Mouse (Mus musculus): ENCODE measurements at regions not wholly inside any gene's neighbourhood (a gene's known extent, or its start where the extent isn't known, plus 50 kb on each side); places are given as distances from the start of the nearest gene placed in this dataset.

DNA sequence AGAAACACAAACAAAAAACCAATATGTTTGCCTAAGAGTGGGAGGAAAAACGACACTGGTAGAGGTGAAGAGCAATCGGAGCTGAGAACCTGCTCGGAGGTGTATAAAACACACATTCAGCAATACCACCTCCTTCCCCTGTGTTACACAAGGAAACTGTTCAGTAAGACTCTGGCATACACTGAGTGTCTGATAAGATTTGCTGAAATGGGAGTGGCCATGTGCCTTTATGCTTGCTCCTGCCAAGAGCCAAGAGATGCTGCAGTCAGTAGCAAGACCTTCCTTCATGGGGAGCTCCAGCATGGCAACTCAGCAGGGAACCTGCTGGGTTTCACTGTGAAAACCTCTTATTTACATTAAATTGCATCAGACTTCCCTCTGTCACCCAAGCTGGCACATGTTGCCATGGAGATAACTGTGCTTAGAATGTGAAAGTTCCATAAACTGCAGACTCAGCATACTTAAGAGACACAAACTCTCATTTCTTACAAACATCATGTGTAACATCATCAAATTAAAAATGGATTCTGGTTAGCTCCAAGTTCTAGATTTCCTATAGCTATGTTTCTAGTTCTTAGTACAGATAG lies 624.7 kb upstream of the Arpp21 start:
- ATAC-seq (ENCODE audit: low read depth), result no peak
- H3K36me3 ChIP-seq (ENCODE audit: control insufficient read depth, insufficient read depth, low read length), result no peaks in the 10 kb centered on the region
- no peaks in the 10 kb centered on the region for H3K4me1 ChIP-seq (replicated peaks; ENCODE audit: control insufficient read depth, insufficient read depth, low read length)
- H3K4me2 ChIP-seq (ENCODE audit: low read depth, low read length), result no peak overlapping the region
- H3K9ac ChIP-seq (ENCODE audit: low read length), result no peak overlapping the region
- no peaks in the 10 kb centered on the region for H3K27me3 ChIP-seq (ENCODE audit: control insufficient read depth, insufficient read depth, low read depth, low read length)
- H3K9me3 ChIP-seq (ENCODE audit: control insufficient read depth, low read length), result no peaks in the 10 kb centered on the region
- 74% methylated on average over 3 of the region's 3 CpGs for WGBS
- no peak overlapping the region for H3K27ac ChIP-seq (ENCODE audit: low read length)
- H3K4me3 ChIP-seq (ENCODE audit: low read length), result no peak overlapping the region

DNA sequence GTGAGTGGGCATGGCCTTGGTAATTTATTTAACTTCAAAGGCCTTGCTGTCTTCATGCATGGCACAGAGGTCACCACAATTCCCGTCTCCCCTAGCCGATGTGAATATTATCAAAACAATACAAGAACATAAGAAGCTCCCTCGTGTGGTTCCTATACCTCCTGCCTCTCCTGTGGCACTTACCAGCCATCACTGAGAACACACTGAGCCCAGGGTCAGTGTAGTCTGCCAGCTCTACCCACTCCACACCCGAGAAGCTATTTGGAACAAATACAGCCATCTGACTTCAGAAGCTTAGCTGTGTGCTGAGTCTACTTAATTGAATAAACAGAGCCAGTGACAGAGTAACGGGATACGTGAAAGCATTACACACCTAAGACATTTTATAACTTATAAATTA lies 605.7 kb upstream of the Arpp21 start:
- no peak for ATAC-seq (ENCODE audit: low read depth)
- H3K4me1 ChIP-seq (replicated peaks; ENCODE audit: control insufficient read depth, insufficient read depth, low read length), result no peaks in the 10 kb centered on the region
- WGBS, result 38% methylated on average over 6 of the region's 6 CpGs

GRCm38 (mm10) chr9:112839071-112839793 lies 603.5 kb upstream of the Arpp21 start:
- H3K27me3 ChIP-seq (ENCODE audit: control insufficient read depth, insufficient read depth, low read depth, low read length), result no peaks in the 10 kb centered on the region
- H3K4me1 ChIP-seq (replicated peaks; ENCODE audit: control insufficient read depth, insufficient read depth, low read length), result no peaks in the 10 kb centered on the region
- H3K9ac ChIP-seq (ENCODE audit: low read length), result no peak overlapping the region
- ATAC-seq (ENCODE audit: low read depth), result no peak
- WGBS, result 66% methylated on average over 7 of the region's 7 CpGs
- no peak overlapping the region for H3K4me2 ChIP-seq (ENCODE audit: low read depth, low read length)
- no peak overlapping the region for H3K4me3 ChIP-seq (ENCODE audit: low read length)
- H3K36me3 ChIP-seq (ENCODE audit: control insufficient read depth, insufficient read depth, low read length), result no peaks in the 10 kb centered on the region
- H3K9me3 ChIP-seq (ENCODE audit: control insufficient read depth, low read length), result no peaks in the 10 kb centered on the region
- H3K27ac ChIP-seq (ENCODE audit: low read length), result no peak overlapping the region

More for the DNA sequence above, 605.7 kb upstream of the Arpp21 start:
- H3K4me2 ChIP-seq (ENCODE audit: low read depth, low read length), result no peak overlapping the region
- no peaks in the 10 kb centered on the region for H3K27me3 ChIP-seq (ENCODE audit: control insufficient read depth, insufficient read depth, low read depth, low read length)
- no peaks in the 10 kb centered on the region for H3K9me3 ChIP-seq (ENCODE audit: control insufficient read depth, low read length)
- no peak overlapping the region for H3K4me3 ChIP-seq (ENCODE audit: low read length)
- no peak overlapping the region for H3K27ac ChIP-seq (ENCODE audit: low read length)
- no peak overlapping the region for H3K9ac ChIP-seq (ENCODE audit: low read length)
- no peaks in the 10 kb centered on the region for H3K36me3 ChIP-seq (ENCODE audit: control insufficient read depth, insufficient read depth, low read length)

DNA sequence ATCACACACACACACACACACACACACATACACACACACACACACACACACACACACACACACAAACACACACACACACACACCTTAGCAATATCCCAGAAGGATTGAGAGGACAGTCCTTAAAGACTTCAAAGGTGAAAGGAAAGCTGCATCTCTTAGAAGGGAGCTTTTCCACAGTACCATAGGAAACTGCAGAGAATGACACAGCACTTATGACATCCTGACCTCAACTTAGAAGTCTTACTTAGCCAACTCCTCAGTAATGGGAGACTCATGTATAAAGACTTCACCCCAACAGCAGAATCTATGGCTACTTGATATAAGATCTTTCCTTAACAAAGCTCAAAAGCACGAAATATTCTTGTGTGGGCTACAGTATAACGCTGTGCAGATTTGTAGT lies 601.8 kb upstream of the Arpp21 start:
- no peak overlapping the region for H3K9ac ChIP-seq (ENCODE audit: low read length)
- no peak overlapping the region for H3K27ac ChIP-seq (ENCODE audit: low read length)
- no peak for ATAC-seq (ENCODE audit: low read depth)
- no peak overlapping the region for H3K4me2 ChIP-seq (ENCODE audit: low read depth, low read length)
- no peaks in the 10 kb centered on the region for H3K9me3 ChIP-seq (ENCODE audit: control insufficient read depth, low read length)
- H3K4me3 ChIP-seq (ENCODE audit: low read length), result no peak overlapping the region
- no peaks in the 10 kb centered on the region for H3K36me3 ChIP-seq (ENCODE audit: control insufficient read depth, insufficient read depth, low read length)
- 78% methylated on average over 2 of the region's 2 CpGs for WGBS
- no peaks in the 10 kb centered on the region for H3K27me3 ChIP-seq (ENCODE audit: control insufficient read depth, insufficient read depth, low read depth, low read length)
- no peaks in the 10 kb centered on the region for H3K4me1 ChIP-seq (replicated peaks; ENCODE audit: control insufficient read depth, insufficient read depth, low read length)

- no peaks in the 10 kb centered on the region for H3K9me3 ChIP-seq (ENCODE audit: control insufficient read depth, low read length)
- H3K4me1 ChIP-seq (replicated peaks; ENCODE audit: control insufficient read depth, insufficient read depth, low read length), result no peaks in the 10 kb centered on the region
- no peak overlapping the region for H3K4me2 ChIP-seq (ENCODE audit: low read depth, low read length)
- no peaks in the 10 kb centered on the region for H3K36me3 ChIP-seq (ENCODE audit: control insufficient read depth, insufficient read depth, low read length)
- H3K9ac ChIP-seq (ENCODE audit: low read length), result no peak overlapping the region
- H3K27ac ChIP-seq (ENCODE audit: low read length), result no peak overlapping the region
- ATAC-seq (ENCODE audit: low read depth), result no peak
- no peak overlapping the region for H3K4me3 ChIP-seq (ENCODE audit: low read length)
- H3K27me3 ChIP-seq (ENCODE audit: control insufficient read depth, insufficient read depth, low read depth, low read length), result no peaks in the 10 kb centered on the region
- 79% methylated on average over 5 of the region's 5 CpGs for WGBS
Observed at GRCm38 (mm10) chr9:112834441-112835245, 598.9 kb upstream of the Arpp21 start.

GRCm38 (mm10) chr9:112831102-112831501 lies 595.4 kb upstream of the Arpp21 start:
- H3K4me1 ChIP-seq (replicated peaks; ENCODE audit: control insufficient read depth, insufficient read depth, low read length), result no peaks in the 10 kb centered on the region
- no peaks in the 10 kb centered on the region for H3K36me3 ChIP-seq (ENCODE audit: control insufficient read depth, insufficient read depth, low read length)
- no peaks in the 10 kb centered on the region for H3K27me3 ChIP-seq (ENCODE audit: control insufficient read depth, insufficient read depth, low read depth, low read length)
- WGBS, result 70% methylated on average over 2 of the region's 2 CpGs
- no peak overlapping the region for H3K4me2 ChIP-seq (ENCODE audit: low read depth, low read length)
- H3K4me3 ChIP-seq (ENCODE audit: low read length), result no peak overlapping the region
- H3K9me3 ChIP-seq (ENCODE audit: control insufficient read depth, low read length), result no peaks in the 10 kb centered on the region
- ATAC-seq (ENCODE audit: low read depth), result no peak
- H3K27ac ChIP-seq (ENCODE audit: low read length), result no peak overlapping the region
- H3K9ac ChIP-seq (ENCODE audit: low read length), result no peak overlapping the region

DNA sequence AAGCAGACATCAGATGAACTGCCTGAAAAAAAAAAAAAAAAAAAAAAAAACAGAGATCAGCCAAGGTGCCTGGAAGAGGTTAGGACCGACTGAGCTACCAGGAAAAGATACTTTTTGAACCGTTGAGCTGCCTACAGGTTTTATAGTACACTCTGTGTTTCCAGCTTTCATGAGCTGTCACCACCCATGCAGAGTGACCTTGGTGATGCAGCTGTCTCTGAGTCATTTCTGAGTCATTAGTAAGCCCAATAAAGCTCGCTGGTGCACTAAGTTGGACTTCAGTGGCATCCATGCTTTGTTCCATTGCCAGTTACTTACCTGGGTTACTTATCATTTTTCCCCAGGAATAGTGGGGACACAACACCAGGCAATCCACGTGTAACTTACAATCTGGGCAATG lies 592.9 kb upstream of the Arpp21 start:
- Histone ChIP-seq H3K27me3 (ENCODE audit: control insufficient read depth, insufficient read depth, low read depth, low read length) (no peaks in the 10 kb centered on the region), H3K4me3 (ENCODE audit: low read length) (no peak overlapping the region), H3K9me3 (ENCODE audit: control insufficient read depth, low read length) (no peaks in the 10 kb centered on the region), H3K36me3 (ENCODE audit: control insufficient read depth, insufficient read depth, low read length) (no peaks in the 10 kb centered on the region), H3K4me2 (ENCODE audit: low read depth, low read length) (no peak overlapping the region), H3K27ac (ENCODE audit: low read length) (no peak overlapping the region), H3K4me1 (replicated peaks; ENCODE audit: control insufficient read depth, insufficient read depth, low read length) (no peaks in the 10 kb centered on the region), H3K9ac (ENCODE audit: low read length) (no peak overlapping the region)
- no peak for ATAC-seq (ENCODE audit: low read depth)
- 67% methylated on average over 4 of the region's 4 CpGs for WGBS

GRCm38 (mm10) chr9:112826592-112826991 lies 590.9 kb upstream of the Arpp21 start:
- no peaks in the 10 kb centered on the region for H3K36me3 ChIP-seq (ENCODE audit: control insufficient read depth, insufficient read depth, low read length)
- ATAC-seq (ENCODE audit: low read depth), result no peak
- 23% methylated on average over 5 of the region's 5 CpGs for WGBS
- H3K4me3 ChIP-seq (ENCODE audit: low read length), result no peak overlapping the region
- H3K9ac ChIP-seq (ENCODE audit: low read length), result no peak overlapping the region
- no peaks in the 10 kb centered on the region for H3K27me3 ChIP-seq (ENCODE audit: control insufficient read depth, insufficient read depth, low read depth, low read length)
- no peak overlapping the region for H3K4me2 ChIP-seq (ENCODE audit: low read depth, low read length)
- no peaks in the 10 kb centered on the region for H3K9me3 ChIP-seq (ENCODE audit: control insufficient read depth, low read length)
- no peaks in the 10 kb centered on the region for H3K4me1 ChIP-seq (replicated peaks; ENCODE audit: control insufficient read depth, insufficient read depth, low read length)
- H3K27ac ChIP-seq (ENCODE audit: low read length), result no peak overlapping the region

- Histone ChIP-seq H3K27ac (ENCODE audit: low read length) (no peak overlapping the region), H3K9ac (ENCODE audit: low read length) (no peak overlapping the region), H3K9me3 (ENCODE audit: control insufficient read depth, low read length) (no peaks in the 10 kb centered on the region), H3K4me2 (ENCODE audit: low read depth, low read length) (no peak overlapping the region), H3K4me1 (replicated peaks; ENCODE audit: control insufficient read depth, insufficient read depth, low read length) (no peaks in the 10 kb centered on the region), H3K4me3 (ENCODE audit: low read length) (no peak overlapping the region), H3K27me3 (ENCODE audit: control insufficient read depth, insufficient read depth, low read depth, low read length) (no peaks in the 10 kb centered on the region), H3K36me3 (ENCODE audit: control insufficient read depth, insufficient read depth, low read length) (no peaks in the 10 kb centered on the region)
- no peak for ATAC-seq (ENCODE audit: low read depth)
- WGBS, result 96% methylated on average over 1 of the region's 1 CpGs
Observed at GRCm38 (mm10) chr9:112821940-112822339, 586.2 kb upstream of the Arpp21 start.
